Mouse (Mus musculus): ENCODE measurements around the gene Gstp1. TPM values are rescaled to one million over a fixed set of nuclear protein-coding genes. Genes with fewer than 3 reads are reported as not detected.
"Not testable (repeated sequence)": the region's sequence is repeated elsewhere in the genome, so short reads cannot be mapped to it uniquely, and the experiment has no call there.

Gstp1 gene
- polyA plus RNA-seq, 1 experiment from 2014 or later, result 609 TPM

DNA sequence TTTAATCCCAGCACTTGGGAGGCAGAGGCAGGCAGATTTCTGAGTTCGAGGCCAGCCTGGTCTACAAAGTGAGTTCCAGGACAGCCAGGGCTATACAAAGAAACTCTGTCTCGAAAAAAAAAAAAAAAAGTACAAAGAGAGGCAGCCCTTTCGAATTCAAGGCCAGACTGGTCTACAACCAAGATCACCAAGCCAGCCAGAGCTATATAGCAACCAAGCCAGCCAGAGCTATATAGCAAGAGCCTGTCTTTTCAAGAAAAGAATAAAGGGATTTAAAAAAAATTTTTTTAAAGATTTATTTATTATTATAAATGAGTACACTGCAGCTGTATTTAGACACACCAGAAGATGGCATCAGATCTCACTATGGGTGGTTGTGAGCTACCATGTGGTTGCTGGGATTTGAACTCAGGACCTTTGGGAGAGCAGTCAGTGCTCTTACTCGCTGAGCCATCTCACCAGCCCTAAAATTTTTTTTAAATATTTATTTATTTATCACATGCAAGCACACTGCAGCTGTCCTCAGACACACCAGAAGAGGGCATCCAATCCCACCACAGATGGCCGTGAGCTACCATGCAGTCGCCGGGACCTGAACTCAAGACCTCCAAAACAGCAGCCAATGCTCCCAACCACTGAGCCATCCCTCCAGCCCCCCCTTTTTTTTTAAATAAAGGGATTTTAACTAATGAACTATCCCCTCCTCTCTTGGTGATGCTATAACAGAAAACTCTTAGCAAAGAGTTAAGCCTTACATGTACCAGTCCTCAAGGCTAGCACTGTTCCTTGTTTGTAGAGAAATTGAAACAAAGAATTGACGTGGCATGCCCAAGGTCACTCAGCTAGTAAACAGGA lies 22.5 kb upstream of the Gstp1 start:
- H3K9ac ChIP-seq; H3K9me3 ChIP-seq; H3K4me3 ChIP-seq; H3K36me3 ChIP-seq; H3K27me3 ChIP-seq; H3K4me2 ChIP-seq; ATAC-seq (ENCODE audit: insufficient number of reproducible peaks, insufficient read depth, low FRiP score, low TSS enrichment, low read depth); H3K27ac ChIP-seq; H3K4me1 ChIP-seq: not testable (repeated sequence)
- WGBS, result 88% methylated on average over 8 of the region's 8 CpGs

DNA sequence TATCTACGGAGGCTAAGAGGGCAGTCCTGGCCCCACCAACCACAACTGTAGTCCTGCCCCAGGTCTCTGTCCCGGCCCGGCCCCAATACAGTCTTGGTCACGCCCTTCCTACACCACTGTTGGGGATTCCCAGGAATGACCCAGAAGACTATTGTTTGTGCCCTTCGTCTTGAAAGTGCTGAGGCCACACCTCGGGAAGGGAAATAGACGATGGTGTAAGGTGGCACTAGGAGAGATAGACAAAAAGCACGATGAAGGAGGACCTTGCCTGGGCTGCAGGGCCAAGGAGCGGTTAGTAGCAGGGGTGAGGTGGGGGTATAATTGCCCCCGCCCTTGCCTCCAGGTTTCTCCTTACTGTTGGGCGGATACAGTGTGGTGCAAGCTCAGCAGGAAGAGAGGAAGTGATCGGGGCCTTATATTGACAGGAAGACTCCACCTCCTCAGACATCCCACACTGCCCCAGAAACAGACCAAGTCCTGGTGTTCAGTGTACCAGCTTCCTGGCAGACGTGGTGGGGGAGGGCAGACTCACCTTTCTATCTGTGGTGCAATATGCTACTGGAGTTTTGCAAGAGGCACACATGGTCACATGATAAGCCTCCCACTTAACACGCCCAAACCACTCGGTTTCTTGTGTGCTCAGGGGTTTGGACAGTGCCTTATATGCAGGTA lies 21.4 kb upstream of the Gstp1 start, which contains the start of gene Gstp3:
Gstp3 (minus strand) TSS at position 501 of the 672 bp plus-strand sequence.
- 81% methylated on average over 15 of the region's 15 CpGs for WGBS
- H3K27me3 ChIP-seq, result no peaks in the 10 kb centered on the region
- no peak within 1 kb of the TSS for H3K4me3 ChIP-seq
- no peak within 1 kb of the TSS for H3K4me2 ChIP-seq
- H3K9me3 ChIP-seq, result no peaks in the 10 kb centered on the region
- no peak for ATAC-seq (ENCODE audit: insufficient number of reproducible peaks, insufficient read depth, low FRiP score, low TSS enrichment, low read depth)
- no peak within 1 kb of the TSS for H3K27ac ChIP-seq
- H3K9ac ChIP-seq, result no peak within 1 kb of the TSS
- no peaks in the 10 kb centered on the region for H3K36me3 ChIP-seq
- no peaks in the 10 kb centered on the region for H3K4me1 ChIP-seq

DNA sequence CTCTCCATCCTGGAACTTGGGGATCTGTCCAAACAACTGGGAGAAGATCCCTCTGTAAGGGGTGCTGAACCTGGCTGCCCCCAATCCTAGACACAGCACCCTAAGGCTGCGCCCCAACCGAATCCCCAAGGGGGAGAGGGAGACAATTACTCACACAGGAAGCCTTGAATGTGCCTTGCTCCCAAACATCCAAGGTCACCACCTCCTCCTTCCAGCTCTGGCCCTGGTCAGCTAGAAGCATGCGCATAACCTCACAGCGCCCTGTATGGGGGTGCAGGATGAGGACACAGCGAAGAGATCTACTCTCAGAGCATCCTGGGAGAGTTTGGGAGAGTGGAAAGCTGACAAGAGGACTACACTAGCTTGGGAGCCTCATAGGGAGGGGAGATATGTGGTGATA lies 20.8 kb upstream of the Gstp1 start:
- no peaks in the 10 kb centered on the region for H3K36me3 ChIP-seq
- no peak overlapping the region for H3K9ac ChIP-seq
- no peaks in the 10 kb centered on the region for H3K27me3 ChIP-seq
- WGBS, result 93% methylated on average over 5 of the region's 5 CpGs
- H3K4me1 ChIP-seq, result no peaks in the 10 kb centered on the region
- ATAC-seq (ENCODE audit: insufficient number of reproducible peaks, insufficient read depth, low FRiP score, low TSS enrichment, low read depth), result no peak
- no peaks in the 10 kb centered on the region for H3K9me3 ChIP-seq
- no peak overlapping the region for H3K4me3 ChIP-seq
- H3K4me2 ChIP-seq, result no peak overlapping the region
- H3K27ac ChIP-seq, result no peak overlapping the region

DNA sequence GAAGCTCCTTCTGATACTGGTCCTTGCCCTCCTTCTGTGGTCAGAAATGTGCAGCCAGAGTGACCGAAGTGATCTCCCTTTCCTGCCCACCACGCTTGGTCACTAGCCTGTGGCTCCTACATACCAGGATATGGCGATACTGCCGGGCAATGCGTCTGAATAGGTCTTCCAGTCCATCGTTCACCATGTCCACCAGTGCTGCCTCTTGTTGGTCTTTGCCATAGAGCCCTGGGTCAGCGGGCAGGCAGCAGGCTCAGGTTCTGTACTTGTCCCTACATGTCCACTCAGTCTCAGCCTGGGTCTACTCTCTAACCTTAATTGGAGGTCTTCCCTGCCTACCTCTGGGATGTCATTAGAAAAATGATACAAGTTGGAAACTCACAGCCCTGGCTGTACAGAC lies 20.2 kb upstream of the Gstp1 start:
- no peaks in the 10 kb centered on the region for H3K27me3 ChIP-seq
- no peak overlapping the region for H3K4me2 ChIP-seq
- H3K9ac ChIP-seq, result no peak overlapping the region
- no peaks in the 10 kb centered on the region for H3K4me1 ChIP-seq
- H3K9me3 ChIP-seq, result no peaks in the 10 kb centered on the region
- no peak overlapping the region for H3K27ac ChIP-seq
- no peak overlapping the region for H3K4me3 ChIP-seq
- WGBS, result 93% methylated on average over 7 of the region's 7 CpGs
- no peaks in the 10 kb centered on the region for H3K36me3 ChIP-seq
- ATAC-seq (ENCODE audit: insufficient number of reproducible peaks, insufficient read depth, low FRiP score, low TSS enrichment, low read depth), result no peak

DNA sequence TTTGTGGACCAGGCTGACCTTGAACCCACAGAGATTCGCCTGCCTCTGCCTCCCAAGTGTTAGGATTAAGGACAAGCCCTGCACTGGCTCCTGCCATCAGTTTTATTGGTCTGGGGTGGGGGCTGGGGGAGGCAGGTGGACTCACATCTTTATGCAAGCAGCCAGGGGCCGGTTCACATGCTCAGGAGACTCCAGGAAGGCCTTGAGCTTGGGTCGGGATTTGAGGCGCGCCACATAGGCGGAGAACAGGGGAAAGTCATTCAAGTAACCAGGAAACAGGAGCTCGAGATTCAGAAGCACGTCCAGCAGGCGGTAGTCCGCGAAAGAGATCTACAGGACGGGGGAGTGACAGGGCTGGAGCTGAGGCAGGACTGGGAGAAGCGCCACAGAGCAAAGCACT lies 19.6 kb upstream of the Gstp1 start:
- no peak for ATAC-seq (ENCODE audit: insufficient number of reproducible peaks, insufficient read depth, low FRiP score, low TSS enrichment, low read depth)
- Histone ChIP-seq H3K4me2 (no peak overlapping the region), H3K36me3 (no peaks in the 10 kb centered on the region), H3K4me1 (no peaks in the 10 kb centered on the region), H3K4me3 (no peak overlapping the region), H3K27me3 (no peaks in the 10 kb centered on the region), H3K9me3 (no peaks in the 10 kb centered on the region), H3K27ac (no peak overlapping the region), H3K9ac (no peak overlapping the region)
- WGBS, result 88% methylated on average over 13 of the region's 13 CpGs

DNA sequence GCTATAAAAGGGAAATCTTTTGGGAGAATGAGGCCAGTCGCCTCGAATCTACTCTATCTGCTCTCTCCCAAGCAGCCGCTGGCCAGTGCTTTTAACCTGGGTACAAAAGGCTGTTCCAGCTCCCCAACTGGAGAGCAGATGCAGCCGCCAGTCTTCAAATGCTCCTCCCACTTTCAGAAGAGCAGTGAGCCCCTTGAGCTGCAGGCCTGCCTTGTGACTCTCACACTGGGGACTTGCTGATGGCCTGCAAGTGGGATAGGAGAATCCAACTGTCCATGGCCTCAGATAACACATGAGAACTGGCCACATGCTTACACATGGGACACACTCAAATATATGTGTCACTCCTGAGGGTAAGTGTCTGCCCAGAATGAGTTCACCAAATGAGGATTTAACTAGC lies 18.9 kb upstream of the Gstp1 start:
- Histone ChIP-seq H3K9me3 (no peaks in the 10 kb centered on the region), H3K27me3 (no peaks in the 10 kb centered on the region), H3K9ac (no peak overlapping the region), H3K36me3 (no peaks in the 10 kb centered on the region), H3K4me2 (no peak overlapping the region), H3K4me3 (no peak overlapping the region), H3K4me1 (no peaks in the 10 kb centered on the region), H3K27ac (no peak overlapping the region)
- no peak for ATAC-seq (ENCODE audit: insufficient number of reproducible peaks, insufficient read depth, low FRiP score, low TSS enrichment, low read depth)
- WGBS, result 41% methylated on average over 4 of the region's 4 CpGs

DNA sequence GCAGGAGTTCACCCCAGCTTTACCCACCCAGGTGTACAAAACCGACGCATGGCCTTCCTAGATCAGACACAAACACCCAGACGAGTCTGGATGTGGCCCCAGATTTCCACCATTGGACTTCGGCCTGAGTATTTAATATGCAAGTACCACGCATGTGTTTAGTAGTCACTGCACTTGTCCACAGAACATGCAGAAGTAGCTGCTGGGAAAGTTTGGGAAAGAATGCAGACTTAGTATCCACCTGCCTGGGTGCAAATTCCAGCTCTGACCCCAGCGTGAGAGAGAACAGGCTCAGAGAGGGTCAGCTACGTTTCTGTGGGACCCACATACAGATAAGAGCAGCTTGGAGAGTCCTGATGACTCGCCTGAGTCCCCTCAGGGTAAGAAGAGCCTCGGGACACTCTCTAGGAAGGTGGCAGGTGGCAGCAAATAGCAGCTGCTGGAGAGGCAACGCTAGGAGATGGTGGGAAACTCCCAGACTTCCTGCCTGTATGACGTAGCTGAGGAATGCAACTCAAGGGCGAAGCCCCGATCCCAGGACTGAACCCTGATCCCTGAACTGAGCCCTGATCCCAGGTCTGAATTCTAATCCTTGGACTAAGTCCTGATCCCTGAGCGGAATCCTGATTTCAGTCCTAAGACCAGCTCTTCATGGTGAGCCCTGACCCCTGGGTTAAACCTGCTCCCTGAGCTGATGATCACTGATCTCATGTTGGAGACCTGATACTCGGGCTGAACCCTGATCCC lies 18.3 kb upstream of the Gstp1 start:
- H3K27me3 ChIP-seq, result no peaks in the 10 kb centered on the region
- no peak for ATAC-seq (ENCODE audit: insufficient number of reproducible peaks, insufficient read depth, low FRiP score, low TSS enrichment, low read depth)
- no peak overlapping the region for H3K27ac ChIP-seq
- H3K36me3 ChIP-seq, result no peaks in the 10 kb centered on the region
- H3K4me2 ChIP-seq, result no peak overlapping the region
- H3K4me3 ChIP-seq, result no peak overlapping the region
- no peaks in the 10 kb centered on the region for H3K4me1 ChIP-seq
- WGBS, result 52% methylated on average over 15 of the region's 15 CpGs
- no peak overlapping the region for H3K9ac ChIP-seq
- H3K9me3 ChIP-seq, result no peaks in the 10 kb centered on the region; the same call in 1 of the 2 replicates

DNA sequence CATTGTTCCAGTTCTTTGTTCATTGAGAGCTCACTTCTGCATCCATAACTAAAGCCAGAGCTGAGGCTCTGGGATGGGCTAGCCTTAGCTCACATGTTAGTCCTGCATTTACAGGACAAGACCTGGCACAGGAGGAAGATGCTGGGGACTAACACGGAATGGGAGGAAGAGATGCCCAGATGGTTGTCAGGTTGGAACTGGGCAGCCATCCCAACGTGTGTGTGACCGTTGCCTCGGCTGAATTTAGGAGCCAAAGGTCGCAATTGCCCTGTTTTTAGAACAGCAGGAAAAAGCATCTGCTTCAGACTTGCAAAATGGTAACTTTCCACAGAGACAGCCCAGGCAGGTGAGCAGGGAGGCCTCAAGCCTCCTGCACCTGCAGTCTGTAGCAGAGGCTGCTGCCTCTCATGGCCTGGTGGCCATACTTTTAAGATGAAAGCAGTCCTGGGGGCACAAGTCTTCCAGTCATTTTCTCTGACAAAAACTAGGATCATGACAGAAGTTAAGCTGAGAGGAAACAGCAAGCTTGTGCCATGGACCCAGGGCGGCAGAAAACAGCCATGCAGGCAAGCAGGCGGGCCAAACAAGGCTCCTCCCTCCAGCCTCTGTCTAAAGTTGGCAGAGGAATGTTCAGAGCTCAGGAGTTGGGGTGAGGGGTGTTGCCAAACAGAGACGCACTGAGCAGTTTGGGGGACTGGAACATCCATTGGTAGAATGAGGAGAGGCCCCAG lies 17.6 kb upstream of the Gstp1 start:
- H3K4me3 ChIP-seq, result no peak overlapping the region
- no peaks in the 10 kb centered on the region for H3K27me3 ChIP-seq
- no peaks in the 10 kb centered on the region for H3K36me3 ChIP-seq
- 64% methylated on average over 8 of the region's 8 CpGs for WGBS
- H3K4me1 ChIP-seq, result no peaks in the 10 kb centered on the region
- no peak overlapping the region for H3K9ac ChIP-seq
- ATAC-seq (ENCODE audit: insufficient number of reproducible peaks, insufficient read depth, low FRiP score, low TSS enrichment, low read depth), result no peak
- H3K27ac ChIP-seq, result no peak overlapping the region
- H3K4me2 ChIP-seq, result no peak overlapping the region
- no peaks in the 10 kb centered on the region; the same call in 1 of the 2 replicates for H3K9me3 ChIP-seq

DNA sequence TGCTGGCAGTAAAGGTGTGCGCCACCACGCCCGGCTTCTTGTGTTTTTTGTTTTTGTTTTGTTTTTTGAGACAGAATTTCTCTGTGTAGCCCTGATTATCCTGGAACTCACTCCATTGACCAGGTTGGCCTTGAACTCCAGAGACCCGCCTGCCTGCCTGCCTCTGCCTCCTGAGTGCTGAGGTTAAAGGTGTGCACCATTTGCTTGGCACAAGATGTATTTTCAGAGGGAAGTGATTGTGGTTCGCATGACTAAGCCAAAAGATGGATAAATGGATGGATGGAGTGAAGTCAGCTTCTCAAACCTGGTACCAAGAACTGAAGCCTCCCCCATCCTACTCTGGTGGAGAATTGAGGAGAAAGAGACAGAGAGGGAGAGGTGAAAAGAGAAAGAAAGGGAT lies 16.8 kb upstream of the Gstp1 start:
- 76% methylated on average over 5 of the region's 5 CpGs for WGBS
- H3K4me3 ChIP-seq, result no peak overlapping the region
- H3K9me3 ChIP-seq, result no peaks in the 10 kb centered on the region; the same call in 1 of the 2 replicates
- H3K36me3 ChIP-seq, result no peaks in the 10 kb centered on the region
- H3K9ac ChIP-seq, result no peak overlapping the region
- no peaks in the 10 kb centered on the region for H3K27me3 ChIP-seq
- ATAC-seq (ENCODE audit: insufficient number of reproducible peaks, insufficient read depth, low FRiP score, low TSS enrichment, low read depth), result no peak
- no peak overlapping the region for H3K4me2 ChIP-seq
- H3K4me1 ChIP-seq, result no peaks in the 10 kb centered on the region
- no peak overlapping the region for H3K27ac ChIP-seq

DNA sequence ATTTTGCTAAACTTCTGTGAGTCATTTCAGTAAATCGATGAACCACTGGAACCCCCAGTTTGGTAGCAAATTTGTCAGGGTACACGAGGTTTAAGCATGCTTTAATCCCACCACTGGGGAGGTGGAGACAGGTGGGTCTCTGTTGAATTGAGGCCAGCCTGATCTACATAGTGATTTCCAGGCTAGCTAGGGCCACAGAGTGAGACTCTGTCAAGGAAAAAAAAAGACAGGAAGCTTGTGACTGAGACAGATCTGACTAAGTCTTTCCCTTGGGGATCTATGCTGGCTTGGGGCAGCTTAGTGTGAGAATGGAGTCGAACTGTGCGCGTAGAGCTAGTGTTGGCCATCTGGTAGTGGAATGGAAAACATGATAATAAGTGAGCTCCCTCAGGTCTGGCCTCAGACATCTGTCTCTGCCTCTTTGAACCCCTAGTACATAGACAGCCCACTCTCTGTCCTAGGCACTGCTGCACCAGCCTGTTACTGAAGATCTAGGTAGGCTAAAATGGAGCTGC lies 14.8 kb upstream of the Gstp1 start:
- WGBS, result 68% methylated on average over 5 of the region's 5 CpGs
- ATAC-seq (ENCODE audit: insufficient number of reproducible peaks, insufficient read depth, low FRiP score, low TSS enrichment, low read depth), result no peak

More for the DNA sequence above, 14.8 kb upstream of the Gstp1 start:
- no peak overlapping the region for H3K4me3 ChIP-seq
- H3K9me3 ChIP-seq, result no peaks in the 10 kb centered on the region; the same call in 1 of the 2 replicates
- H3K27me3 ChIP-seq, result no peaks in the 10 kb centered on the region
- H3K4me1 ChIP-seq, result no peaks in the 10 kb centered on the region
- no peak overlapping the region for H3K4me2 ChIP-seq
- H3K36me3 ChIP-seq, result no peaks in the 10 kb centered on the region
- H3K27ac ChIP-seq, result no peak overlapping the region
- no peak overlapping the region for H3K9ac ChIP-seq
